Mouse (Mus musculus) spleen, postnatal 4 days (tissue): ENCODE data around the gene Mageh1.
"Not testable (repeated sequence)": the region's sequence is repeated elsewhere in the genome, so short reads cannot be mapped to it uniquely, and the experiment has no call there.

Source experiments
- DNase-seq, 2 experiments: peaks; one replicate each; pipeline ENCODE4 v3.0.0; 2022; ENCODE audit warnings: low spot score in 2 of 2

The Mageh1 gene

DNA sequence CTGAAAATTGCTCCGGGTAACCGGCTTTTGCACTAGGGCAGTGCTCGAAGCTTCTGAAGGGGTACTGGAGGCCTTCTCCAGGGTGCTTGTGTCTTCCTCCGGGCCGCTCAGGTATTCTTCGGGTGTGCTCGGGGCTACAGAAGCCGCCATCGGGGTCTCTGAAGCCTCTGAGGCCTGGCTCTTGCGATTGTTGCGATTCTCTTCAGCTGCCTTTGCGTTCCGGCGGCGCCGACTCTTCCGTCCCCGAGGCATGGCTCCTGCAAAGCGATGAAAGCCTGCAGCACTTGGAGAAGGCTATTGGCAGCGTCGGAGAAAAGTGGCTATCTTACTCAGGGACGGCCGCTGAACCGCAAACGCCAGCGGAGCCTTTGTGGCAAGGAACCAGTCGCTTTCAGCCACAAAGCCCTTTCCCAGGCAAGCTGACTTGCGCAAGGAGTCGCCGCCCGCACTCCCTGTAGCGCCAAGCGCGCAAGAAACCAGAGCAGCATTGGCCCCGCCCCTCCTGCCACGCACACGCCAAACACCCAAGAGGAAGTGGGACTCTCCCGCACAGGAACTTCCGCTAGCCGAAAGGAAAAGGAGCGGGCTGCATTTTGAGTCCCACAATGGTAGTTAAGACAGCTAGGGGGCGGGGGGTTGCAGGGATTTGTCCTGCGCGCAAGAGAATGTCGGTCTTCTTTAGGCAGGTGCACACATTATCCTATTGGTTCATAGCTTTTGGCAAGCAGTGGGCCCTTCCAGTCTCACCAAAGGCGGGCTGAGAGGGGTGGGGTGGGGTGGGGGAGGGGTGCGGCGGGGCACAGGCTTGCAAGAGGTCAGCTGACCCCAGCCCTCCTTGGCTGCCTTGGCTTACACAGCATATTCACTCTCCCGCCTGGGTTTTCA is at the start of gene Mageh1:
Mageh1 (minus strand) TSS at position 489 of the 885 bp plus-strand sequence.
- DNase-seq, result peak; percentile 13 to 61

DNA sequence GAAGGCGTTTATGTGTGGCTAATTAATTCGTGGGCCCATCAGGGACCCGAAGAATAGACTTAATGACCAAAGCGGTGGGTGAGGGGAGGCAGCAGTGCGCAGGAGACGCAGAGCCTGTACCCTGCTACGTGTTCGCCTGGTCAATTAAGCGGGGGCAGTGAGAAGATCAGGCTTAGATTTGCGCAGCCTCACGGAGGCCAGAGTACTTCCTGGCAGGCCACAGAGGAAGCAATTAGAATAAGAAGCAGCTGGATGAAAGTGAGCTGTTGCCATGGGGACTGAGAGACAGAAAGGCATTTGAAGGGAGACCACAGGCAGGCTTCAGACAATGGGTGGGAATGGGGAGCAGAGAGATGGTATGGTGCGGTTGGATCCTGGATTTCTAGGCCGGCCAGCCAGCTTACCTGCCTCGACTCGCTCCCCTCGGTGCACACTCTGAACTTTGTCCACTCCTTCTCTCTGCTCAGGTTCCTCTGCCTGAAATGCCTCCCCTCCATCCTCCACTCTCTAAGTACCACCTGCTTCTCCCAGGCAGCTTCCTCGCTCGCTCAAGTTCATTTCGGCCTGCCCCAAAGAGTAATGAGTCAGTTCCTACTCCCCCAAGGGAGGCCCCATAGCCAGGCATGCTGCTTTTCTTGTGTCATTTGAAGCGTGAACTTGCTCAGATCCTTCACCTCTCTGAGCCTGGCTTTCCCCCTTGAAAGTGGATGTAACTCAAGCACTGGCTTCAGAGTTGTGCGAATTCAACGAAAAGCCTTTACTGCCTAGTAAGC is 783 bp upstream of the Mageh1 start:
- DNase-seq, result not testable (repeated sequence)

DNA sequence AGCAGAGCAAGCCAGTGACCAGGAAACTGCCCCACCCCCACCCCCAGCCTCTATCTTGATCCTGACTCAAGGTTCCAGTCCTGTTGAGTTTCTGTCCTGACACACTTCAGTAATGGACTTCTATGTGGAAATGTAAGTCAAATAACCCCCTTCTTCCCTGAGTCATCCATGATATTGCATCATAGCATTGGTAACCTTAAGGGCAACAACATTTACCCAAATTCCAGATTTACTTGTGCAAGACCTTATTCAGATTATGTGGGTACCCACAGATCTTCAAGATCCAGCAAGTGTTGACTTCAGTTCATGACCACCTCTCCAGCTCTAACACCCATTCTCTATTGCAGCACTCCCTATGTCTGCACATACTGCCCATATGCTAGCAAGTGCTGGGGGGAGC is 5.8 kb downstream of the Mageh1 start:
- not testable (repeated sequence) for DNase-seq

DNA sequence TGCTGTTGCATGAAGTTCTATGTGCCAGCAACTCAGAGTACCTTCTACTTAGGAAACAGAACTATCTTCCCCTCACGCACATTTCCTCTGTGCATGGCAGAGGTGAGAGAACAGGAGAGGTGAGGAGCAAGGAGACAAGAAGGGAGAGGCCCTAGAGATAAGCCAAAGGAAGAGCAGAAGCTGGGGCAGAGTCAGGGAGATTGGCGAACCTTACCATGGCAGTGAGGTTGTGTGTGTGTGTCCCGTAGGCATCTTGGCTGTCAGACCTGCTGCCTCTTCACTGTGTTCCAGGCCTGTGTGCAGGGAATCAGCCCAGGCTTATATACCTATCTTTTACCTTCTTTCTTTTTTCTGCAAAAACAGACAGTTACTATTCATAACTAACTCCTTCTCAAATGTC is 11.7 kb downstream of the Mageh1 start:
- not testable (repeated sequence) for DNase-seq

DNA sequence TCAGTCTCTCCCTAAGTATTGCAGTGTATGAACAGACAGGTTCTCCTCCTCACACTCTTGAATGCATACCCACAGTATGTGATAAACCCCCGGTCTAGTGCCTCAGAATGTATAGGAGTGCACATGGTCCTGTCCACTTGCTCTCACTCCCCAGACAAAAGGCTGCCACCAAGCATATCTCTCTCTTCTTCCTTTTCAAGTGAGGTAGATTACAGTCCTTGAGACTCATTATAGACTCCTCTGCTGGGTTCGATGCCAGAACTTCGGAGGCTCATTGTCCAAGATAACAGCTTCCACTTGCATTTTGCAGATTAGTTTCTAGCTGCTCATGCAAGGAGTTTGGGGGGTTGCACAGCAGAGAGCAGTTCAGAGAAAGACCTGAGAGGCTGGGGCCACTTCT is 12.1 kb downstream of the Mageh1 start:
- DNase-seq, result not testable (repeated sequence)

DNA sequence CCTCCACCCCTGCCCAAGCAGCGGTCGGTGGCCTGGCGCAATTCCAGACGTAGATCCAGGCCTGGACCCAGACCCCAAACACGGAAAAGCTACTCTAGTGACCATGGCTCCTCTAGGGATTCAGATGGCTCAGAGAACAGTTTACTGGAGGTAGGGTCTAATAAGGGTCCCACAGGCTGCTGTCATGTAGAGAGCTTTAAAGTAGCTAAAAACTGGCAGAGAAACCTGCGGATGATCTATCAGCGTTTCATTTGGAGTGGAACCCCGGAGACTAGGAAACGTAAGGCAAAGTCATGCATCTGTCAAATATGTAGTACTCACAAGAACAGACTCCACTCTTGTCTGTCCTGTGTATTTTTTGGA is 29.7 kb downstream of the Mageh1 start:
- DNase-seq, result no peak

DNA sequence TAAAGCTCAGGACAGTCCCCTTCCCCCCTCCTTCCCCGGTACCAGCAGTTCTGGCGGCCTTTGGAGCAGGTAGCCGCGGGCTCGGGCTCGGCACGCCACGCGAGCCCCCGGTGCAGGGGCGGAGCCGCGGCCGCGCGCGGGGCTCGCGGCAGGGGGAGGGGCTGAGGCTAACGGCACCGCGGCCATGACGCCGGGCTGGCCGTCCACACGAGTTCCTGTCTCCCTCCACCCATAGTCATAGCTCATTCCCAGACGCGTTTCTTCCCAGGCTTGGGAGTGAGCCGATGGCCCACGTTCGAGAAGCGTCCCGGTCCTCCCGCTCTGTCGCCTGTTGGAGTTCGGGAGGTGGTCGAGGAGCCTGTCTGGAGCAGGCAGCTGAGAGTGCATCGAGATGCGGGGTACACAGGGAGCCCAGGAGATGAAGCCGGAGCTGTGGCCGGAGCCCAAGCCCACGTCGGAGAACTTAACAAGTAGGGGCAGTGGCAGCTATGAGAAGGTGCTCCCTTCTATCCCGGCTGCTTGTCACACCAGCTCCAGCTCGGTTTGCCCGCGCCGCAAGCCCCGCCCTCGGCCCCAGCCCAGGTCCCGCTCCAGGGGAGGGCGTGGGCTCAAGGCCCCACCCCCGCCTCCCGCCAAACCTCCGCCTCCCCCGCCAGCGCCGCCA is 30.2 kb downstream of the Mageh1 start:
- peak; percentile 40 to 66 for DNase-seq

DNA sequence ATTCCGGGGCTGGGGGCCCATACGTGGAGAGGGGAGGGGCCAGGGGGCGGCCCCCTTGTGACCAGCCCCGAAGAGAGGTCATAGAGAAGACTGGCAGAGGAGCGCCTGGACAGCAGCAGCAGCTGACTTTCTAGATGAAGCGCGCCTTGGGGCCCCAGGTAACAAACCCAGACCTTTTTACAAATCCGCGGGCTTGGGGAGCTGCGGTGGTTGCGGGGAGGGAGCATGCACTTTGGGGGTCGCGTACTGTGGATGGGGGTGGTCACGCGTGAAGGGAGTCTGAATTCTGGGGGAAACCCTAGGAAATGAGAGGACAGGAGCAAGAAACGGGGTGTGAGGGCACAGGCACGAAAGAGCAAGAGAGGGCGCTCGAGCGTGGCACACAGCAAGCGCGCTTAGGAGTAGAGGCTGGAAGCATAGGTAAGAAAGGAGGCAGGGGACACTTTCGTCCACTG is 31.0 kb downstream of the Mageh1 start, which contains the start of gene Usp51:
Usp51 (plus strand) TSS at position 83 of the 455 bp plus-strand sequence.
- DNase-seq, result peak; percentile 16 to 60

DNA sequence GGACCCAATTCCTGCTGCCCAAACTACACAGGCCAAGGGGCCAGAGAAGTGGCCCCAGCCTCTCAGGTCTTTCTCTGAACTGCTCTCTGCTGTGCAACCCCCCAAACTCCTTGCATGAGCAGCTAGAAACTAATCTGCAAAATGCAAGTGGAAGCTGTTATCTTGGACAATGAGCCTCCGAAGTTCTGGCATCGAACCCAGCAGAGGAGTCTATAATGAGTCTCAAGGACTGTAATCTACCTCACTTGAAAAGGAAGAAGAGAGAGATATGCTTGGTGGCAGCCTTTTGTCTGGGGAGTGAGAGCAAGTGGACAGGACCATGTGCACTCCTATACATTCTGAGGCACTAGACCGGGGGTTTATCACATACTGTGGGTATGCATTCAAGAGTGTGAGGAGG is 41.3 kb downstream of the Mageh1 start:
- DNase-seq, result not testable (repeated sequence)

DNA sequence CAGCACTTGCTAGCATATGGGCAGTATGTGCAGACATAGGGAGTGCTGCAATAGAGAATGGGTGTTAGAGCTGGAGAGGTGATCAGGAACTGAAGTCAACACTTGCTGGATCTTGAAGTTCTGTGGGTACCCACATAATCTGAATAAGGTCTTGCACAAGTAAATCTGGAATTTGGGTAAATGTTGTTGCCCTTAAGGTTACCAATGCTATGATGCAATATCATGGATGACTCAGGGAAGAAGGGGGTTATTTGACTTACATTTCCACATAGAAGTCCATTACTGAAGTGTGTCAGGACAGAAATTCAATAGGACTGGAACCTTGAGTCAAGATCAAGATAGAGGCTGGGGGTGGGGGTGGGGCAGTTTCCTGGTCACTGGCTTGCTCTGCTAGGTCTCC is 47.5 kb downstream of the Mageh1 start:
- peak in 1 of 2 experiments; percentile 4 for DNase-seq
